Mouse (Mus musculus): Measurements from ENCODE around the gene Arrb1. TPM values are rescaled to one million over a fixed set of nuclear protein-coding genes. Genes with fewer than 3 reads are reported as not detected.

Arrb1 gene
- polyA plus RNA-seq, 1 experiment from 2014 or later = 7.2 TPM

GRCm38 (mm10) chr7:99605058-99605457, 69.8 kb downstream of the Arrb1 start:
- Histone ChIP-seq H3K36me3 (peaks cover 14% of the 10 kb centered on the region; the same call in 1 of the 2 replicates), H3K27ac (replicated peaks) (no peak overlapping the region), H3K9me3 (replicated peaks) (no peaks in the 10 kb centered on the region), H3K4me2 (replicated peaks) (no peak overlapping the region), H3K4me1 (no peaks in the 10 kb centered on the region), H3K4me3 (replicated peaks) (no peak overlapping the region), H3K27me3 (no peaks in the 10 kb centered on the region), H3K9ac (no peak overlapping the region)
- WGBS = 92% methylated on average over 2 of the region's 2 CpGs
- ATAC-seq (ENCODE audit: insufficient number of reproducible peaks, low FRiP score, low TSS enrichment, low read depth) = no peak

DNA sequence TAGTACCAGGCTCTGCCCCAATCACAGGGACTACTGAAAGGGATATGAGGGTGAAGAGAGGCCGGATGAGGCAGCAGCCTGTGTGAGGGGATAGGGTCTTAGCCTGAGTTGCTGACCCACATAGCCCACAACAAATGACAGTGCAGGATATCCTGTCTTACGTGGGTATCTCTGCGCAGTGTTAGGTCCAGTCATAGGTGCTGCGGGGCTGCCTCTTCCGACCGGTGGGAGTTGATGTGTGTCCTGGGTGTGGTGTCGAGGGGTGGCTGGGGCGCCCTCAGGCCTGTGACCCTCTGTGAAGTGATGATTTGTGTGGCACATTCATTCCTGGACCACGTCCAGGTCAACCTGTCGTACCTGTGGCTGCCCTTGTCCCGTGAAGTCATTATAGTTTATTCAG, 71.0 kb downstream of the Arrb1 start:
- no peak for ATAC-seq (ENCODE audit: insufficient number of reproducible peaks, low FRiP score, low TSS enrichment, low read depth)
- no peak overlapping the region for H3K9ac ChIP-seq
- no peak overlapping the region for H3K4me3 ChIP-seq (replicated peaks)
- no peaks in the 10 kb centered on the region for H3K27me3 ChIP-seq
- H3K36me3 ChIP-seq = 0 out of 2 replicates have a peak, but pooled peaks cover 5% of the 10 kb centered on the region
- WGBS = 81% methylated on average over 11 of the region's 11 CpGs
- H3K9me3 ChIP-seq (replicated peaks) = no peaks in the 10 kb centered on the region
- no peaks in the 10 kb centered on the region for H3K4me1 ChIP-seq
- H3K4me2 ChIP-seq (replicated peaks) = no peak overlapping the region
- no peak overlapping the region for H3K27ac ChIP-seq (replicated peaks)

GRCm38 (mm10) chr7:99606766-99607165, 71.5 kb downstream of the Arrb1 start:
- Histone ChIP-seq H3K36me3 (0 out of 2 replicates have a peak, but pooled peaks cover under 1% of the 10 kb centered on the region), H3K4me3 (replicated peaks) (no peak overlapping the region), H3K9me3 (replicated peaks) (no peaks in the 10 kb centered on the region), H3K27me3 (no peaks in the 10 kb centered on the region), H3K9ac (no peak overlapping the region), H3K4me2 (replicated peaks) (no peak overlapping the region), H3K27ac (replicated peaks) (no peak overlapping the region), H3K4me1 (no peaks in the 10 kb centered on the region)
- WGBS = 53% methylated on average over 3 of the region's 3 CpGs
- ATAC-seq (ENCODE audit: insufficient number of reproducible peaks, low FRiP score, low TSS enrichment, low read depth) = no peak

- ATAC-seq (ENCODE audit: insufficient number of reproducible peaks, low FRiP score, low TSS enrichment, low read depth) = no peak
- no peak overlapping the region for H3K9ac ChIP-seq
- no peak overlapping the region for H3K4me3 ChIP-seq (replicated peaks)
- no peaks in the 10 kb centered on the region for H3K9me3 ChIP-seq (replicated peaks)
- H3K27me3 ChIP-seq = no peaks in the 10 kb centered on the region
- 54% methylated on average over 2 of the region's 2 CpGs for WGBS
- no peak overlapping the region for H3K4me2 ChIP-seq (replicated peaks)
- H3K4me1 ChIP-seq = no peaks in the 10 kb centered on the region
- H3K27ac ChIP-seq (replicated peaks) = no peak overlapping the region
- no peaks in the 10 kb centered on the region for H3K36me3 ChIP-seq
These were observed 72.4 kb downstream of the Arrb1 start for GRCm38 (mm10) chr7:99607632-99608031.

- H3K36me3 ChIP-seq = no peaks in the 10 kb centered on the region
- H3K4me2 ChIP-seq (replicated peaks) = no peak overlapping the region
- H3K4me1 ChIP-seq = no peaks in the 10 kb centered on the region
- H3K4me3 ChIP-seq (replicated peaks) = no peak overlapping the region
- 71% methylated on average over 2 of the region's 2 CpGs for WGBS
- no peaks in the 10 kb centered on the region for H3K9me3 ChIP-seq (replicated peaks)
- H3K27ac ChIP-seq (replicated peaks) = no peak overlapping the region
- no peak overlapping the region for H3K9ac ChIP-seq
- H3K27me3 ChIP-seq = peaks cover 17% of the 10 kb centered on the region
- ATAC-seq (ENCODE audit: insufficient number of reproducible peaks, low FRiP score, low TSS enrichment, low read depth) = no peak
These were observed 83.0 kb downstream of the Arrb1 start for GRCm38 (mm10) chr7:99618264-99618663.

DNA sequence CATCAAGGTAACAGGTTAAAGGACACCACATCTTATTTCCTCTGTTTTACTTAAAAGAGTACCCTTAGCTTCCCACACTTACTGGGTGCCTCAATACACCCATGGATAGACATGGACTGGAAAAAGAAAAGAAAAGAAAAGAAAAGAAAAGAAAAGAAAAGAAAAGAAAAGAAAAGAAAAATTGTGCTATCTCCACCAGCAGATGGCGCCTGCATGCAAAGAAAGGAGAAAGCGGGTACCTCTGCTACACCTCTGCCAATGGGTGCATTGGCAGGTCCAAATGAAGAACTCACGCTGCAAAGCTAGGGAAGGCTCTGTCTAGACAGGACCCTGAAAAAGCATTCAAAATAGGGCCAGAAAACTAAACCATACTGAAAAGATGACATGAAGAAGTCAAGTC, 83.6 kb downstream of the Arrb1 start:
- Histone ChIP-seq H3K36me3 (no peaks in the 10 kb centered on the region), H3K9me3 (replicated peaks) (no peaks in the 10 kb centered on the region), H3K9ac (no peak overlapping the region), H3K27me3 (peaks cover 23% of the 10 kb centered on the region), H3K4me1 (no peaks in the 10 kb centered on the region), H3K4me2 (replicated peaks) (no peak overlapping the region), H3K27ac (replicated peaks) (no peak overlapping the region), H3K4me3 (replicated peaks) (no peak overlapping the region)
- ATAC-seq (ENCODE audit: insufficient number of reproducible peaks, low FRiP score, low TSS enrichment, low read depth) = no peak
- 7% methylated on average over 3 of the region's 3 CpGs for WGBS

- no peaks in the 10 kb centered on the region for H3K9me3 ChIP-seq (replicated peaks)
- WGBS = under 1% methylated on average over 80 of the region's 81 CpGs
- H3K4me1 ChIP-seq = peaks cover 23% of the 10 kb centered on the region
- H3K36me3 ChIP-seq = no peaks in the 10 kb centered on the region
- H3K4me3 ChIP-seq (replicated peaks) = peak overlapping the region; percentile 53
- peaks cover 75% of the 10 kb centered on the region for H3K27me3 ChIP-seq
- H3K9ac ChIP-seq = peak overlapping the region; percentile 21; the same call in 1 of the 2 replicates
- H3K4me2 ChIP-seq (replicated peaks) = peak overlapping the region; percentile 99
- no peak overlapping the region for H3K27ac ChIP-seq (replicated peaks)
- peak; percentile 82 for ATAC-seq (ENCODE audit: insufficient number of reproducible peaks, low FRiP score, low TSS enrichment, low read depth)
These were observed 90.6 kb downstream of the Arrb1 start for GRCm38 (mm10) chr7:99625722-99626375.

- peak within 1 kb of the TSS; percentile 99 for H3K4me2 ChIP-seq (replicated peaks)
- no peaks in the 10 kb centered on the region for H3K36me3 ChIP-seq
- H3K4me1 ChIP-seq = peaks cover 23% of the 10 kb centered on the region
- under 1% methylated on average over 80 of the region's 83 CpGs for WGBS
- H3K9me3 ChIP-seq (replicated peaks) = no peaks in the 10 kb centered on the region
- no peak within 1 kb of the TSS for H3K27ac ChIP-seq (replicated peaks)
- H3K9ac ChIP-seq = peak within 1 kb of the TSS; percentile 21; the same call in 1 of the 2 replicates
- peak; percentile 17; the same call in 1 of the 2 replicates for ATAC-seq (ENCODE audit: insufficient number of reproducible peaks, low FRiP score, low TSS enrichment, low read depth)
- peaks cover 80% of the 10 kb centered on the region for H3K27me3 ChIP-seq
- peak within 1 kb of the TSS; percentile 53 for H3K4me3 ChIP-seq (replicated peaks)
These were observed 91.4 kb downstream of the Arrb1 start, which contains the start of gene Tpbgl for GRCm38 (mm10) chr7:99626376-99627270. Gene Tpbgl, minus strand, starts transcription at chr7:99627103.

- WGBS = 4% methylated on average over 7 of the region's 7 CpGs
- H3K36me3 ChIP-seq = no peaks in the 10 kb centered on the region
- H3K4me3 ChIP-seq (replicated peaks) = no peak overlapping the region
- peaks cover 23% of the 10 kb centered on the region for H3K4me1 ChIP-seq
- H3K27me3 ChIP-seq = peaks cover 80% of the 10 kb centered on the region
- no peak overlapping the region for H3K9ac ChIP-seq
- H3K9me3 ChIP-seq (replicated peaks) = no peaks in the 10 kb centered on the region
- ATAC-seq (ENCODE audit: insufficient number of reproducible peaks, low FRiP score, low TSS enrichment, low read depth) = no peak
- peak overlapping the region; percentile 99; the same call in 1 of the 2 replicates for H3K4me2 ChIP-seq (replicated peaks)
- no peak overlapping the region for H3K27ac ChIP-seq (replicated peaks)
These were observed 92.1 kb downstream of the Arrb1 start for GRCm38 (mm10) chr7:99627366-99627765.

DNA sequence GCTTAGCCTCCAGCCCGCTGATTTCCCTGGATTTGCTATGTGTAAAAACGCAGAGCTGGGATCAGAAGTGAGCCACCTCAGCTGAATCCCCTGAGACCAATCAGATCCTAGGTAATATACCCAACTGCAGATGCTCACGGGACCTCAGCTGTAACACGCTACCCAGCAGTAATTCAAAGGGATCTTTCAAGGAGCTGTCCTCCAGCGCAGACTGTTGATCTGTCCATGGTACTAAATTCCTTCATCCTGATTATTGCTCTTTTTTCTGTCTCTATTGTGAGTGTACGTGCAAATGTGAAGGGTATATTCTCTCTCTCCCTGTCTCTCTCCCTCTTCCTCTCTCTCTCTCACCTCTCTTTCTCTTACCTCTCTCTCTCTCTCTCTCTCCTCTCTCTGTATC, 97.0 kb downstream of the Arrb1 start:
- Histone ChIP-seq H3K9me3 (replicated peaks) (no peaks in the 10 kb centered on the region), H3K27ac (replicated peaks) (no peak overlapping the region), H3K4me3 (replicated peaks) (no peak overlapping the region), H3K36me3 (no peaks in the 10 kb centered on the region), H3K4me2 (replicated peaks) (no peak overlapping the region), H3K4me1 (peaks cover 3% of the 10 kb centered on the region; the same call in 1 of the 2 replicates), H3K27me3 (peaks cover 38% of the 10 kb centered on the region), H3K9ac (no peak overlapping the region)
- WGBS = 10% methylated on average over 6 of the region's 6 CpGs
- ATAC-seq (ENCODE audit: insufficient number of reproducible peaks, low FRiP score, low TSS enrichment, low read depth) = no peak

GRCm38 (mm10) chr7:99633966-99634665, 98.8 kb downstream of the Arrb1 start:
- WGBS = 62% methylated on average over 8 of the region's 8 CpGs
- ATAC-seq (ENCODE audit: insufficient number of reproducible peaks, low FRiP score, low TSS enrichment, low read depth) = no peak
- Histone ChIP-seq H3K4me1 (no peaks in the 10 kb centered on the region), H3K4me2 (replicated peaks) (no peak overlapping the region), H3K27ac (replicated peaks) (no peak overlapping the region), H3K9ac (no peak overlapping the region), H3K27me3 (peaks cover 22% of the 10 kb centered on the region), H3K36me3 (no peaks in the 10 kb centered on the region), H3K9me3 (replicated peaks) (no peaks in the 10 kb centered on the region), H3K4me3 (replicated peaks) (no peak overlapping the region)

All from embryonic facial prominence, embryonic 15.5 days (tissue).